Mouse (Mus musculus): ENCODE results near the gene Myo5c. TPM values are rescaled to one million over a fixed set of nuclear protein-coding genes. Genes with fewer than 3 reads are reported as not detected.

Myo5c gene
- total and polyA plus RNA-seq, 2 experiments from 2014 or later = 0.22 to 0.62 TPM

DNA sequence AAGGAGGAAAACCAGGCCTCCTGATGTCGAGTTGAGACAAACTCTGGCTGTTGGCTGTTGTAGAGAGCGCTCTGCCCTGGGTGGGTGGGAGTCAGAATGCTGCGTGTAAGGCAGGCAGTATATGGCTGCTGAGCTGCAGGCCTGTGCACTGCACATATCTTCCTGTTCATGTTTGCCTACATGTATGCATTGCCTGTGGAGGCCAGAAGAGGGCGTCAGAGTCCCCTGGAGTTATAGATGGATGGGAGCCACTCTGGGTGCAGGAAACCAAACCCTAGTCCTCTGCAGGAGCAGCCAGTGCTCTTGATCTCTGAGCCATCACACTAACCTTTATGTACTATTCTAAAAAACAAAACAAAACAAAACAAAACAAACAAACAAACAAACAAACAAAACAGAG lies 102.6 kb downstream of the Myo5c start:
- WGBS = 87% methylated on average over 4 of the region's 4 CpGs
- no peak for TF ChIP-seq CTCF (IDR thresholded peaks at IDR 0.05)
- H3K36me3 ChIP-seq (ENCODE audit: insufficient read depth, low read length) = peaks cover 67% of the 10 kb centered on the region
- ATAC-seq (ENCODE audit: low FRiP score) (no peak), DNase-seq (ENCODE audit: low spot score) (no peak)
- H3K27me3 ChIP-seq (ENCODE audit: insufficient read depth, low read length) = no peaks in the 10 kb centered on the region
- no peaks in the 10 kb centered on the region for H3K9me3 ChIP-seq (ENCODE audit: low read length)
- no peaks in the 10 kb centered on the region for H3K4me1 ChIP-seq (ENCODE audit: insufficient read depth, low read length)
- H3K9ac ChIP-seq (replicated peaks; ENCODE audit: low read length, poor library complexity, severe bottlenecking) = no peak overlapping the region
- H3K4me3 ChIP-seq (ENCODE audit: low read depth, low read length) = no peak overlapping the region
- H3K27ac ChIP-seq (ENCODE audit: low read depth, low read length) = no peak overlapping the region
- no peak overlapping the region for H3K4me2 ChIP-seq (ENCODE audit: low read depth, low read length, poor library complexity, severe bottlenecking)

GRCm38 (mm10) chr9:75338016-75338415 lies 106.2 kb downstream of the Myo5c start:
- no peak for ATAC-seq (ENCODE audit: low FRiP score)
- no peak overlapping the region for H3K27ac ChIP-seq (ENCODE audit: low read depth, low read length)
- H3K4me3 ChIP-seq (ENCODE audit: low read depth, low read length) = no peak overlapping the region
- WGBS = 93% methylated on average over 6 of the region's 6 CpGs
- peaks cover 70% of the 10 kb centered on the region for H3K36me3 ChIP-seq (ENCODE audit: insufficient read depth, low read length)
- no peak overlapping the region for H3K9ac ChIP-seq (replicated peaks; ENCODE audit: low read length, poor library complexity, severe bottlenecking)
- H3K9me3 ChIP-seq (ENCODE audit: low read length) = no peaks in the 10 kb centered on the region
- H3K4me1 ChIP-seq (ENCODE audit: insufficient read depth, low read length) = no peaks in the 10 kb centered on the region
- H3K27me3 ChIP-seq (ENCODE audit: insufficient read depth, low read length) = no peaks in the 10 kb centered on the region
- DNase-seq (ENCODE audit: low spot score) = no peak
- H3K4me2 ChIP-seq (ENCODE audit: low read depth, low read length, poor library complexity, severe bottlenecking) = no peak overlapping the region
- no peak for TF ChIP-seq CTCF (IDR thresholded peaks at IDR 0.05)

GRCm38 (mm10) chr9:75342433-75342832 lies 110.6 kb downstream of the Myo5c start:
- no peak for DNase-seq (ENCODE audit: low spot score)
- Histone ChIP-seq H3K4me2 (ENCODE audit: low read depth, low read length, poor library complexity, severe bottlenecking) (no peak overlapping the region), H3K27ac (ENCODE audit: low read depth, low read length) (no peak overlapping the region), H3K4me3 (ENCODE audit: low read depth, low read length) (no peak overlapping the region), H3K27me3 (ENCODE audit: insufficient read depth, low read length) (no peaks in the 10 kb centered on the region), H3K9me3 (ENCODE audit: low read length) (no peaks in the 10 kb centered on the region), H3K4me1 (ENCODE audit: insufficient read depth, low read length) (no peaks in the 10 kb centered on the region), H3K9ac (replicated peaks; ENCODE audit: low read length, poor library complexity, severe bottlenecking) (no peak overlapping the region), H3K36me3 (ENCODE audit: insufficient read depth, low read length) (peaks cover 61% of the 10 kb centered on the region)
- WGBS = 90% methylated on average over 4 of the region's 4 CpGs
- no peak for TF ChIP-seq CTCF (IDR thresholded peaks at IDR 0.05)
- ATAC-seq (ENCODE audit: low FRiP score) = no peak

DNA sequence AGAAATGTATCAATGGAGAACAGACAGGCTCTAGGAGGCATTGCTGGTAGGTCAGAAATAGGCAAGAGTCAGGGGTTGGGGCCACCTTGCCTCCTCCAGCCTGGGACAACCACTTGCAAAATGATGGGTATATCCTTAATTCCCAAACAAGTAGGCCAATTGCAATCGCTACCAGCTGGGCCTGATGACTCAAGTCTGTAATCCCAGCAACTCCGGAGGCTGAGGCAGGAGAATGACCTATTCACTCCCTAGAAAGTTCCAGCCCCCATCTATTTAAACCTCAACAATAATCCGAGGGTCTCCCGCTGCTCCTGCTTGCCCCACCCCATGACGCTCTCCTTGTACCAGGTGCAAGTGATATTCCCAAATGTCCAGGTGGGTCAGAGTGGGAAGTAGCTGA lies 115.6 kb downstream of the Myo5c start, which contains the start of gene Bcl2l10:
Gene Bcl2l10 (plus strand): TSS at position 301 of the 400 bp plus-strand sequence.
- DNase-seq (ENCODE audit: low spot score) = no peak
- WGBS = 90% methylated on average over 5 of the region's 5 CpGs

DNA sequence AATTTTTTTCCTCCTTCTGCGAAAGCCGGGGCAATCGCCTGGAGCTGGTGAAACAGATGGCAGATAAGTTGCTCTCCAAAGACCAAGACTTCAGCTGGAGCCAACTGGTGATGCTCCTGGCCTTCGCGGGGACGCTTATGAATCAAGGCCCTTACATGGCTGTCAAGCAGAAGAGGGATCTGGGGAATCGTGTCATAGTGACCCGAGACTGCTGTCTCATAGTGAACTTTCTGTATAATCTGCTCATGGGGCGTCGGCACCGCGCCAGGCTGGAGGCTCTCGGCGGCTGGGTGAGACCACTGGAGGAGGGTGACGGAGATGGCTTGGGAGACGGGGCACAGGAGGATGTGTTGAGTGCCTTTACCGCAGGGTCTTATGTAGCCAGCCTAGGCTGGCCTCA lies 116.2 kb downstream of the Myo5c start:
- Histone ChIP-seq H3K27me3 (ENCODE audit: insufficient read depth, low read length) (no peaks in the 10 kb centered on the region), H3K27ac (ENCODE audit: low read depth, low read length) (no peak overlapping the region), H3K9me3 (ENCODE audit: low read length) (no peaks in the 10 kb centered on the region), H3K4me2 (ENCODE audit: low read depth, low read length, poor library complexity, severe bottlenecking) (no peak overlapping the region), H3K4me3 (ENCODE audit: low read depth, low read length) (no peak overlapping the region), H3K9ac (replicated peaks; ENCODE audit: low read length, poor library complexity, severe bottlenecking) (no peak overlapping the region), H3K4me1 (ENCODE audit: insufficient read depth, low read length) (no peaks in the 10 kb centered on the region), H3K36me3 (ENCODE audit: insufficient read depth, low read length) (peaks cover 25% of the 10 kb centered on the region)
- ATAC-seq (ENCODE audit: low FRiP score) (no peak), DNase-seq (ENCODE audit: low spot score) (no peak)
- TF ChIP-seq CTCF (IDR thresholded peaks at IDR 0.05) = no peak
- WGBS = 93% methylated on average over 17 of the region's 17 CpGs

More for the DNA sequence above, 115.6 kb downstream of the Myo5c start, which contains the start of gene Bcl2l10:
- TF ChIP-seq CTCF (IDR thresholded peaks at IDR 0.05) = no peak
- no peak within 1 kb of the TSS for H3K4me2 ChIP-seq (ENCODE audit: low read depth, low read length, poor library complexity, severe bottlenecking)
- no peaks in the 10 kb centered on the region for H3K9me3 ChIP-seq (ENCODE audit: low read length)
- H3K4me3 ChIP-seq (ENCODE audit: low read depth, low read length) = no peak within 1 kb of the TSS
- no peak for ATAC-seq (ENCODE audit: low FRiP score)
- H3K36me3 ChIP-seq (ENCODE audit: insufficient read depth, low read length) = peaks cover 30% of the 10 kb centered on the region
- no peak within 1 kb of the TSS for H3K27ac ChIP-seq (ENCODE audit: low read depth, low read length)
- H3K4me1 ChIP-seq (ENCODE audit: insufficient read depth, low read length) = no peaks in the 10 kb centered on the region
- H3K9ac ChIP-seq (replicated peaks; ENCODE audit: low read length, poor library complexity, severe bottlenecking) = no peak within 1 kb of the TSS
- no peaks in the 10 kb centered on the region for H3K27me3 ChIP-seq (ENCODE audit: insufficient read depth, low read length)

DNA sequence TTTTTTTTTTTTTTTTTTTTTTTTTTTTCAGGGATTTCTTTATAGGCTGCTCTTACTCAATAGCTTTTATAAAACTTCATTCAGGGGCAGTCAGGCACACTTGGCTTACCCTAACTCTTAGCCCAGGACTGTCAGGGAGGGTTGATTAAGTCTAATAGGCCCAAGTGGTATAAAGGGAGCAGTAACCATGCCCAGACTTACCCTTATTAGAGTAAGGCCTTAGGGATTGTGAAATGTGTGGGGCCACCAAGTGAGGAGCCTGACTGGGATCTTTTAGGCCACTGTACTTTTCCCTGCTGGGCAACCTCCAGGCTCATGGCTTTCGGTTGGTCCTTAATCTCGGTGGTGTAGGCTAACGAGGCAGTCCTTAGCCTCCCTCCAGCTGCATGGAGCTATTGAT lies 116.8 kb downstream of the Myo5c start:
- DNase-seq (ENCODE audit: low spot score) (no peak), ATAC-seq (ENCODE audit: low FRiP score) (no peak)
- no peak overlapping the region for H3K4me2 ChIP-seq (ENCODE audit: low read depth, low read length, poor library complexity, severe bottlenecking)
- H3K4me1 ChIP-seq (ENCODE audit: insufficient read depth, low read length) = no peaks in the 10 kb centered on the region
- no peak overlapping the region for H3K4me3 ChIP-seq (ENCODE audit: low read depth, low read length)
- H3K27me3 ChIP-seq (ENCODE audit: insufficient read depth, low read length) = no peaks in the 10 kb centered on the region
- H3K9ac ChIP-seq (replicated peaks; ENCODE audit: low read length, poor library complexity, severe bottlenecking) = no peak overlapping the region
- no peak for TF ChIP-seq CTCF (IDR thresholded peaks at IDR 0.05)
- H3K27ac ChIP-seq (ENCODE audit: low read depth, low read length) = no peak overlapping the region
- H3K9me3 ChIP-seq (ENCODE audit: low read length) = no peaks in the 10 kb centered on the region
- peaks cover 20% of the 10 kb centered on the region for H3K36me3 ChIP-seq (ENCODE audit: insufficient read depth, low read length)
- 54% methylated on average over 3 of the region's 3 CpGs for WGBS

Data from midbrain, postnatal 0 days (tissue).